Mouse (Mus musculus) spleen, adult 2 months (tissue): ENCODE results near the gene Gm20388.

ENCODE experiments used
- CTCF ChIP-seq: fragments of 200-500 bp; IDR thresholded peaks from 2 replicates; pipeline ENCODE4 v1.5.1; 2011; ENCODE audit warnings: mild to moderate bottlenecking, inconsistent platforms; ENCODE audit not compliant: insufficient read depth, insufficient read length, insufficient replicate concordance; ENCODE audit errors: extremely low read depth
- POLR2A ChIP-seq: fragments of 200-500 bp; IDR thresholded peaks from 2 replicates; pipeline ENCODE4 v1.6.1; 2011; ENCODE audit warnings: low read depth, low read length, inconsistent platforms

- TF ChIP-seq POLR2A = no peak
- no peak for TF ChIP-seq CTCF
Observed at GRCm38 (mm10) chr8:122979865-122980509, 3069.3 kb downstream of the Gm20388 start.
